Mouse (Mus musculus) lung, postnatal 10 days (tissue): Measurements from ENCODE around the gene Qk.

ENCODE experiments used
- DNase-seq: peaks from one replicate; pipeline ENCODE4 v3.0.0; 2021

The Qk gene

DNA sequence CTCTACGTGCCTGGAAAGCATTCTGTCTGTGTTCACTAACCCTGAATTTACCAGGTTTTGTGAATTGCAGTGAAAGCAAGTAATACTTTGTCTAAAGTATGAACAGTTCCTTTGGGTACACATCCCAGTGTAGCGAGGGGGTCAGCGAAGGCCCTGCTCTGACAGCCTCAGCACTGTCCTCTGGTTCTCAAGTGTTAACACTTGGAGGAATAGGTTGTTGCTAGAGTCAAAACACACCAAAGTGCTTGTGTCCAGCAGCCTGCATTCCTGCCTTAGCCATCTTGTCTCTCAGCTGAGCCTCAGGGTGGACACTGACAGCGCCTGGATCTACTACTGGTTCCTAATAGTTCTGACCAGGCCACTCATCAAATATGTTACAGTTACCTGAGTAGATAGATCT lies 6.3 kb upstream of the Qk start:
- DNase-seq: no peak

DNA sequence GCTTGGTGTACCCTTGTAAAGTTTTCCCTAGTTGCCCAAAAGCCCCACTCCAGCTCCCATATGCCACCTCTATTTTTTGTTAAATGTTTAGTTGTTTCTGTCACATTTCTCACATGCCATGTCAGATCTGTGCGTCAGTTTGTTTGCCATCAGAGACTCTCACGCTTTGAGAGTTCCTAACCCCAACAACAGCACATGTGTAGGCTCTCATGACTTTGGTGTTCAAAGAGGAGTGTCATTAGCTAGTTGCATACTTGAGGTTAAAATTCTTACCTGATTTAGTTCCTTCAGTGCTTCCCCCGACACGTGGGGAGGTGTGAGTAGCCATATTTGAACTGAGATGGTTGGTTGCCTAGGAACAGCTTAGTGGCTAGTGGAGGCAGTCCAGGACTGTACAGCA lies 2.1 kb upstream of the Qk start:
- DNase-seq: no peak

DNA sequence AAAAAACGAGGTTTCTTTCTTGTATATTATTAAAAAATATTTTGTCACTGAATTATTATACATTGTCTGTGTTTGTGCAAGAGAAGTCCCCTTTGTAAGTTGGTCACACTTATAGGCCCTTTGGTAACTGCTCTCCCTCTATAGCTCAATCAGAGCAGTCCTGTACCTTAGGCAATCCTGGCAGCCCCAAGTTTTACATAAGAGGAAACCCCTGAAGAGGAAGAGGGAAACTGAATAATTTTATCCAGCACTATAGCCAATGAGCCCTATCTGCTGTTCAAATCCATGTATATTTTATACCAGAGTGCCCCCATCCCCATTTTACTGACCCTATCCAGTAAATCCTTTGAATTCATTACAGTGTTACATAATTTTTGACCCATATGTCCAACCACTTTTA lies 1.4 kb upstream of the Qk start:
- DNase-seq: no peak

DNA sequence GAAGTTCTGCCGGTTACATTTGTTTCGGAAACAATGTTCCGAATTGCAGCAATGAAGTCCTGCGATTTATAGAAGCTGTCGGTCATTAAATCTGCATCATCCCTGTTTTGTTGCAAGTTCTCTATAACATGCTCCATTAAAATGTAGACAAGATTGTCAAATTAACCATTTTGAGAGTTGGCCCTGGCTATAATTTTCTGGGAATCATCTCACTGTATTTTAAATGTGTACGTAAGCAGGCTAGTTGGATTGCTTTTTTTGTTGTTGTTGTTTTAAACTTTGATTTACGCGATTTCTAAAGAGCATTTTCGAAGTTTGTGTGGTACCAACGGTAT lies 769 bp upstream of the Qk start:
- DNase-seq: no peak

DNA sequence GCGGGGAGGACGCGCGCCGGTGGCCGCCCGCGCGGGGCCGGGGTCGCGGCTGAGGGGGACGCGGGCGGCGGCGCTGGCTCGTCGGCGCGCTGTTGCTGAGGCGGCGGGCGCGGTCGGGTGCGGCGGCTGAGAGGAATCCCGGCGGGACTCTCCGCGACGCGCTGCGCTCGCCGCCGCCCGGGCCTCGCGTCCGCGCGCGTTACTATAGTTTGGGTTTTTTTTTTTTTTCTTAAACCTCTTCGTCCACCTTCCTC lies 296 bp downstream of the Qk start:
- no peak for DNase-seq

DNA sequence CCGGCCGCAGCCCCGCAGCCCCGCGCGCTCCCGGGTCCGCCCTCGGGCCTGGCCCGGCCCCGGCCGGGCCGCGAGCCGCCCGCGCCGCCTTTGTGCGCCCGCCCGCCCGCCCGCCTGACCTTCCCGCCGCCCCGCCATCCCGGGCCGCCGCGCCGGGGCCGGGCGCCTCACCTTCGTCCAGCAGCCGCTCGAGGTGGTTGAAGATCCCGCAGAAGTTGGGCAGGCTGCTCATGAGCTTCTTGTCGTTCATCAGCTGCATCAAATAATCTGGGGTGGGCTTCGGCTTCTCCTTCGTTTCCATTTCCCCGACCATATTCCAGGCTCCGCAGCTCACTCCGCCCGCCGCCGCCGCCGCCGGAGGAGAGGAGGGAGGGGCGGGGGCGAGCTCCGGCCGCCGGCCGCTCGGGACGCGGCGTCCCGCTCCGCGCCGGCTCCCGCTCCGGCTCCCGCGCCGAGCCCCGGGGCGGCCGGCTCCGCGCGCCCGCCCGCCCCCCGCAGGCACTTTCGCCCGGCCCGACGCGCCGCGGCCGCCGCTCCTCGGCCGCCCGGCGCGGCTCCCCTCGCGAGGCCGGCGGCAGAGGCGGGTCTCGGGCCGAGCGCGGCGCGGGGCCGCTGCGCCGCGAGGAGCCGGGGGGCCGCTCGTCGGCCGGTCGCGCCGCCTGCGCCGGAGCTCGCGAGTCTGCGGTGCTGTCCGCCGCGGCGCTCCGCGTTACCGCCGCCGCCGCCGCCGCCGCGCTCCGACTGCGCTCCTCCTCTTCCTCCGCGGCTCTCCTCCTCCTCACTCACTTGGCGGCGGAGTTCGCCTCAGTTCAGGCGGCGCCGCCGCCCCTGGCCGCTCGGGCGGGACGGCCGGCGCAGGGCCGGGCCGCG lies 858 bp downstream of the Qk start:
- DNase-seq: peak; percentile 87

DNA sequence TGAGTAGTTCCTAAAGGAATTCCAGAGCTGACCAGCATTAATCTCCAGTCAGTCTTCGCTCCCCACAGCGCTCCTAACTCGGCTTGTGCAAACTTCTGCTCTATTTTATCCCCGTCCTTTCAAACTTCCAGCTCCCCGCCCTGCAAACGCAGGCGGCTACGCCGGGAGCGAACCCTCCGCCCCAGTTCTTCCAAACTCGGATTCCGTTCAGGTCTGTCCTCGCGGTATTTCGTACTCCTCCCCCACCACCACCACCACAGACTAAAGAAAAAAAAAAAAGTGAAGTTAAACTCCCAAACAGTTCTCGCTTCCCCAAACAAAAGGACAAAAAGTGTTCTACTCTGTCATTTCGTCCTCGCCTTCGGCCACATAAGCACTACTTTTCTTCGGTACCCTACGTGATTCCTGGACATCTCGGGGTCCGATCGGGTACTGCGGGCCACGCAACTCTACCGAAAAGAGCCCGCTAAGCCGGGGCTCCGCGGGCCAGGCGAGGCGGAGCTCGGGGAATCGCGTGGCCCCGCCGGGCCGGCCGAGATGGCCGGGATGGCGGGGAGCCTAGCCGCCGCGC lies 1.6 kb downstream of the Qk start:
- DNase-seq: peak; percentile 85

DNA sequence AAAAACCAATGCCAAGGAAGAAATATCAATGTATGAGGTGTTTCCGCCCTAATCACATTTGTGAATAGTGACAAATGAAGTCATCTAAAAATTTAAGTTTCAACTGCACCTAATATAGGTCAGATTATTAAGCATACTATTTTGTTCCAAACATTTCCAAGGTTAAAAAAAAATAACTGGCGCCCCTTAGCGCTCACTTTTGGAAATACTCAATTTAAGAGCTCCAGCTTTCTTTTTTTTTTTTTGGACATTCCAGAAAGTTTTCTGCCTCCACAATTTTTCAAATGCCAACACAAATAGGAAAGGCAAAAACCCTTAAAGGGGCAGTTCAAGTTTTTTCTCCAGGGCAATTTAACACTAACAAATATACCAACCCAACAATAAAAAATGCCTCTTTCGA lies 2.5 kb downstream of the Qk start:
- peak; percentile 85 for DNase-seq

DNA sequence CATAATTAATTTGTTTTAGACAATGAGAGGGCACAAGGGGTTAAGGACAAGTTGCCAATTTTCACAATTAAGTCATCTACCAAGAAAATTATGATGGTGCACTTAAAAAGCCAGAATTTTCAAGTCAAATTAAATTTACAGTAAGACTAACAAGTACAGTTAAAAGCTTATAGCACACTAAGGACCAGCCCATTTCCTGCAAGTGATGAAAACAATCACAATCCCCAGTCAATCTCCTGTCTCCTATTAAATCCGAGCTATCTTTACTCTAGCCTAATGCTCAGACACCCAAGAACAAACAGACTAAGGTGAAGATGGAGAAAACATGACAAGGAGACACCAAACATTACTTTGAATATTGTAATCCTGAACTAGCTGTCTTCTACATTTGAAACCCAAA lies 3.2 kb downstream of the Qk start:
- no peak for DNase-seq

DNA sequence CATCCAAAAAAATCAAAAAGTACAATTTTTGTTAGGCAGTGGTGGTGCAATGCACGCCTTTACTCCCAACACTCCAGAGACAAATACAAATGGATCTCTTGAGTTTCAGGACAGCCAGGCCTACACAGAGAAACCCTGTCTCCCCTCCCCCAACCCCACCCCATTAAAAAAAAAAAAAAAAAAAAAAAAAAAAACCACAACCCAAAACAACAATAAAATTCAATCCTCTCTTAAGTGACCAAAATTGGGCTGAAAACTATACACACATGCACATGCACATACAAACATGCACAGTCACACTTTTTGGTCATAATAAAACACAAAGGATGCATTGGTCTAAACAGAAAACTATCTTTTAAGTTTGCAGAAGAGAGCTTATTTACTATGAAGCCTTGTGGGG lies 9.6 kb downstream of the Qk start:
- DNase-seq: no peak

DNA sequence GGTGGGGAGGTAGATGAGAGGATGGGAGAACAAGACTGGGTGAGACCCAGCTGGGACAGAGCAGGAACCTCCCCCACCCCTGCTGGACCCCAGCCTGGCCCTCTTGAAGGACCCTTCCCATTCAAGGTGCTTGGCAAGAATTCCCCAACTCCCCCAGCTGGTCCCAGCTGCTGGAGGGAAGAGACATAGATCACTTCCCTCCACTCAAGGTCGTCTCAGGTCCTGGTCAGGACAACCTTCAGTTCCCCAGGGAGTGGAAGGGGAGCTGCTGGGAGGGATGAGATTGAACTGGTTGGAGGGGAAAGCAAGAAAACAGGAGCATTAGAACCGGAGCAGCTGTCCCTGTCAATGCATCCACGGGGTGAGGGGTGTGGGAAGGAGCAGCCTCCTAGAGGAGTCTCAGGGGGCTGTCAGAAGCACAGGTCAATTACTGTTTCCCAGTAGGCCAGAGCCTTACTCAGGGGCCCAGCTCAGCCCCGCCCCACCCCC lies 10.5 kb downstream of the Qk start:
- DNase-seq: no peak

DNA sequence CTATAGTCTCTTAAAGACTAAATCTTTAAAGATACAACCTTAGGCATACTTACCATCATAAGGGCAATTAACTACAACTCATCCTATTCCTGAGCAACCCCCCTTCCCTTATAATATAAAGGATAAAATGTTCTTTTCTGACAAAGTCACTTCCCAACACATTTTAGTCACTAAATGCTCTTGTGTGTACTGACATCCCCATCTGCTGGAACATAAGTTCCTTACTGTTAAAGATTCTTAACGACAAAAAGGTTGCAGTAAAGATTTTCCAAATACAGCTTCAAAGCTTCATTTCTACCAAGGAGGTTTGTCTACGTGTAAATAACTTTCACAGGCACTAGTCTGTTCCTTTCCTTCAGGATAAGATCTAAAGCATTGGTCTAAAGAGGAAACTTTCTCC lies 13.2 kb downstream of the Qk start:
- DNase-seq: no peak

DNA sequence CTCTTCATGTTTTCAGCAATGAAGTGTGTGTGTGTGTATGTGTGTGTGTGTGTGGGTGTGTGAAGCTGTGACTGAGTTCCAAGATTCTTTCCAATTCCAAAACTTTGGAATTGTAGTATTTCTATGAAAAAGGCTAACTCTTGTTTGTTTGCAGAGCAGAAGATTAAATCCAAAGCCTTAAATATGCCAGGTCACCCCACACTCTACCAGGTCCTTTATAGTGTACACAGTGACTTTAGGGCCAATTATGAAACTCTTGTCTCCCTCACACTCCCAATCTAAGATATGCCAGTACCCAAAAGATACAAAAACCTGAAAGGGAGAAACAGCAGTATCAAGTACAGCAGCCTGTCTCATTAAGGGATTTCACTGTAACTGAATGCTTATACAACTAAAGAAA lies 15.7 kb downstream of the Qk start:
- no peak for DNase-seq

DNA sequence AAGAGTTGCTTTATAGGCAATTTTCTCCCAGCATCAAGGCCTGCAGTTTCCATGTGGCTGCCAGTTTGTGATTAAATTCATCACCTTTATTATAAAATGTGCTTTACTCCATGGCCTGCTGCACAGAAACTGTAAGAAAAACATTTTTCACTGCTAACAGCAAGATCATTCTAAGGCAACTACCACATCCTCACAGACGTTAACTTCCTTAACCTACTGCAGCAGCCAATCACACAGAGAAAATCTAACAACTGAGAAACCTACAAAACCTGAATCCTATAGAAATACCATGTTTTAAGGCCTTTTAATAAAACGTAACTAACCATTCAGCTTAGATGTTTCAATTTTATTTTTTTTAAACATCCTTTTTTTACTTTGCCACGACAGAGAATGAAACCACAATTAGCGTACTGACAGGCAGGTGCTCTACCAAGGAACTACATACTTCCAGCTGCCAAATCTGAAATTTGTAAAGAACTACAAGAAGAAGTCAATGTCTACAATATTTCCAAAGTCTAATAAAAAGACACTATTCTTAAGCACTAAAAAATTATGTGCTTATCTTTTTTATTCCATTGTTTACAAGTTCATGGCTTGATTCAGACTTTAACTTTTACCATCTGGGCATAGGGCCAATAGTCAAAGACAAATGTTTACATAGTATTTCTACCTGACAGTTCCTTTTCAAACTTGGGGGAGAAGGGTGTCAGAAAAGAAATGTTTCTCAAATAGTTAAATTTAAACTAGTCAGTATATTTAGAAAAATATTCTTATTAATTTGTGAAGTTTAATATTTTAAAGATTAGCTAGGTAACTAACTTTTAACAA lies 18.5 kb downstream of the Qk start:
- DNase-seq: no peak

DNA sequence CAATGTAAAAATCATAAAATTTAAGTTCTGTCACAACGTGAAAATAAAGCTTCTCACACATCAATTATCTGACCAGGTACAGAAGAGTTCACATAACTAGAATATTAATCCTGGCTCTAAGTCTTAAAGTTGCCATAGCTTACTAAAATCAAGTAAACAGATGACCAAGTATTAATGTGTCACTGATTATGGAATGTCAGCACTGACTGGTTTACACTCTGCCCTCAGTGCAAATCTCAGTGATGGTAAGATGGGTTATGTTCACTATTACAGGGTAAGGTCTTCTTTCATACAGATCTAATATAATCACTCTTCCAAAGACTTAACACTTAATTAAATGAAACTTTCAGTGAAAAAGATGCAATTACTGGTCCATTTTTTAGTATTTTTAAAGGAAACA lies 20.3 kb downstream of the Qk start:
- DNase-seq: no peak

DNA sequence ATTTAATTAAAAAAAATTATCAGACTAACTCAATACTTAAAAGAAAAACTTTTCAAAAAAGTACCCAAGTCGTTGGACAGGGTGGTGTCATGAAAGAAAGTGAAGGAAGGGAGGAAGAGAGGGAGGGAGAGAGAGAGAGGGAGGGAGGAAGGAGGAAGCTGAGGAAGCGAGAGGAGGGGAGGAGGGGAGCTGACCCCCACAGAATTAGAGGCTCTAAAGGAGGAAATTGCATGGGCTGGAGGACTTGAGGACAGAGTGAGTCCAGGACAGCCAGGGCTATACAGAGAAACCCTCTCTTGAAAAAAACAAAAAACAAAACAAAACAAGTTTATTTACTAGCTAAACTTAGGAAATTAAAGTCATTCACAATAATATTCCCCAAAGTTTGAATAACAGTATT lies 27.1 kb downstream of the Qk start:
- DNase-seq: no peak

DNA sequence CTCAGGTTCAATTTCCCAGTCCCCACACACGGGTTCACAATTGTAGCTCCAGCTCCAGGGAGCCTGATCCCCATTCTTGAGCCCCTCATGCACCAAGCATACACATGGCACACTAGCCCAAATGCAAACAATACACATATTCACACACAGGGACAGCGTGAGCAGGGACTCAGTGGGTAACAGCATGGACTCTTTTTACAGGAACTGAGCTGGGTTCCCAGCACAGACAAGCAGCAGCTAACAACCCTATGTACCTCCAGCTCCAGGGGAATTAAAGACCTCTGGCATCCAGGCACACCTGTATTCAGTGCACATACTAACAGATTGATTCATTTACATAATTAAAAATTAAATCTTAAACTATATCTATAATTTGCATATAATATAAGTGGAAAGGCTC lies 34.9 kb downstream of the Qk start:
- no peak for DNase-seq

DNA sequence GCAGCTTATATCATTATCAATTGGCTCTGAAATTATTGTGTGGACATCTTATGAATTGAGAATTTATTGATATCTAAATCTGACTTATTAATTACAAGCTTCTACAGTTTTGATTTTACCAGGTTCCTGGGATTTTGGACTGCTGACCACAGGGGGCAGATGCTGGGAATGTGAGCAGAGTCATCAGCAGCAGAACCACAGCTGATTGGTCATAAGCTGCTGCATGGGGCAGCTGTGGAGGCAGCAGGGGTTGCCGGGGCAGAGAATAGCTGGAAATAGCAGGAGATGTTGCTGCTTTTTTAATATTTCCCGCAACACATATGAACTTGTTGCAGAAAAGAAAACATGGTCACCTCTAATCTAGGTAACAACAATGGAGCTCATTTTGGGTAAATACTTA lies 40.1 kb downstream of the Qk start:
- DNase-seq: no peak

DNA sequence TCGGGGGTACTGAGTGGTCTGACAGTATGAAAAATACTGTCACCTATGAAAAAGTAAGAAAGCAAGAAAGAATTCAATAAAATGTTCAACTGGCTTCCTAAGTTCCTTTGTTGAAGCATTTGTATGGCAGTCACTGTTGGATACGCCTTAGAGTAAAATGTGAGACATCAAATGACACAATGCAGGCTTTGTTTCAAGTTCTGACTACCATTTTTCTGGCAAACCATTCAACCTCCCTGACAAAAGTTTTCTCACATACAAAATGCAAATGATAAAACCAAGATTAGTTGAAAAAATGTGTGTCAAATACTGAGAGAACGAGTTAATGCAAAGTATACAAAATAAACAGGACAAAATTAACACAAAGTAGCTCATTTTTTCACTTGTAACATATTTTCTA lies 50.1 kb downstream of the Qk start:
- no peak for DNase-seq

DNA sequence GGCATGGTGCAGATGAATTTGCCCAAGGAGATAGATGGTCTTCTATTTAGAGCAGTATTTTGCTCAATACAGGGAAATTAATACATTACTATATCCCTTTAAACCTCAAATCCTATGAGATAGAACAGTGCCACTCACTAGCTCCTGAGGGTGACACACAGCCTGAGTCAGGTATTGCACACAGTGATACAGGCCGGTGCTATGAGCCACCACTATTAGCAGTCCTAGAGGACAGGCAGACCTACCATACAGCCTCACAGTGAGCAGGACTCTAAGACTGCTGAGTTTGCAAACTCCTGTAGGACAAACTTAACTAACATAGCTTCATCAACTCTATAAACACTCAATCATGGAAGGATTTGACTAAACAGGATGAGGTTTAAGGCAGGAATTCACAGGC lies 51.2 kb downstream of the Qk start:
- no peak for DNase-seq

DNA sequence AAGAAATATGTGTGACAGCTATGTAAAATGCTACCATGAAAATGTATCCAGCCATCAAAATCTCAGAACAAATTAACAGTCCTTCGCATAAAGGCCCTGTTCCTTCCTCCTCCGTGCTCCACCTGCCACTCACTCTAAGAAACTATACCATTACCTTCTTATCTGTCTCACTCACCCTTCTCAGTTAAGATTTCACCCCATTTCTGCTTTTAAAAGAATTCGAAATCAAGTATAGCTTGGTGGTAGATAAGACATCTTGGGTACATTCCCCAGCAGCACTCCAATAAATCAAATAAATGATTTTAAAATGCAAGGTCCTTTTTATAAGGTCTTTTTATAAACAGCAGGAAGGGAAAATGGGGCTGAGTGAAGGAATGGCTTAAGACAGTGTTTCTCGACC lies 53.4 kb downstream of the Qk start:
- DNase-seq: no peak

DNA sequence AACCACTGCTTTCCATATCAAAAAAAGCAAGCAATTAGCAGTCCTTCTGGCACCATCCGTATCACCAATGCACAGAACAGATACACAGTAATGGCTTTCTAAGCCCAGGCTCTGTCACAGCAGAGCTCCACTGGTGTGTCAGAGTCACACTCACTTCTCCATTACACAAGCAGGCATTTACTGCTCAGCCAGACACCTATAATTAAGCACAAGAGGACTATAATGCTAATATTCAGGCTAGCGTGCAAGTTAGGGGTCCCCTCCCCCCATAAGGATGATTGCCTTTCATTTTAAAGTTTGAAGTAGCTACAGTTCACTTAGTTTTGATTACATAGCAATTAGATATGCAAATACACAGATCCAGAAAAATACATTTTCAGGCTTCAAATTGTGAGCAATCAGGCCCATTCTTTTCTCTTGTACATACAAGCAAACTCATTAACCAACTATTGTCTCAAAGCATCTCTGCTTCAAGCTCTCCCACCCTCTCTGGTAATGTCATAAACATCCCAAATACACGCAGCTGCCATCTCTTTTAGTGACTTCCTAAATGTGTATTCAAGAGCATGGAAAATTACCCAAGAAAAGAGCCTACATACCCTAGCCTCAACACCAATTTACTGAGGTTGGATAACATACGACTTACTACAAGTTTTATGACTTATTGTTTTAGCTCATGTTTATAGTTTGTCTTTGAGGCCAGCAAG lies 68.2 kb downstream of the Qk start:
- DNase-seq: no peak

DNA sequence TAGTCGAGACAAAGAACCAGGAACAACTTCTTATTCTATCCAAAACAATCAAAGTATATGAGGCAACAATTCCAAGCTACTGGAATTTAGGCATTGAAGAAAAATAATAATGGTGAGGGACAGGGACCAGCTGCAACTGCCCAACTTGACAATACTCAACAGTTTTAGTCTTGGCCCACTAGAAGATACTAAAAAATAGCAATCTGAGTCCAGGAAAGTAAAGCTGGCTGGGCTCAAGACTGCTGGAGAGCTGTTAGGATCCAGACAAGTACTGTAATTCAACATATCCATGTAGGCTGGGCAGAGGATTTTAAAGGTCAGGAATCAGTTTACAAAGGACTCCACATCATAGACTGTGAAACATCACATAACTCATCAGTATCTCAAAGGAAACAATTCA lies 79.6 kb downstream of the Qk start:
- no peak for DNase-seq

DNA sequence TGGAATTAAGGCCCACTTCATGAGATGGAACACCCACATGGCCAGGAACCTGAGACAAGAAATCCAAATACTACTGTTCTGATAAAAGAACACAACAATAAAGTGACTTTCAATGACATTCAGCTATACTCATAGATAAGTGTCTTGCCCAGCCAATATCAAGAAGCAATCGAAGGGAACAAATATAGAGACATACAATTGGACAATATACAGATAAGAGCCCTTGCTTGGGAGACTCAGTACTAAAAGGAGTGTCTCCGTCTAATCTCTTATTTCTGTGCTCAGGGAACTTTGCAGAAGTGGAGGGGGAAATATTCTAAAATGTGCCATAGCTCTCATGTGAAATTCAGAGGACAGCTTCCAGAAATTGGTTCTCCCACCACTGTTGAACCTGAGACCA lies 83.1 kb downstream of the Qk start:
- no peak for DNase-seq
